Mouse (Mus musculus): ENCODE measurements around the gene Ets2.

Ets2 gene

GRCm38 (mm10) chr16:95701802-95702561 is at the start of gene Ets2:
TSS of gene Ets2 (plus strand) at chr16:95702075.
- peak; percentile 70 to 80 for DNase-seq (ENCODE audit: low spot score in 2 of 2)

GRCm38 (mm10) chr16:95654204-95654611 is 47.7 kb upstream of the Ets2 start:
- no peak for DNase-seq (ENCODE audit: low spot score in 2 of 2)

DNA sequence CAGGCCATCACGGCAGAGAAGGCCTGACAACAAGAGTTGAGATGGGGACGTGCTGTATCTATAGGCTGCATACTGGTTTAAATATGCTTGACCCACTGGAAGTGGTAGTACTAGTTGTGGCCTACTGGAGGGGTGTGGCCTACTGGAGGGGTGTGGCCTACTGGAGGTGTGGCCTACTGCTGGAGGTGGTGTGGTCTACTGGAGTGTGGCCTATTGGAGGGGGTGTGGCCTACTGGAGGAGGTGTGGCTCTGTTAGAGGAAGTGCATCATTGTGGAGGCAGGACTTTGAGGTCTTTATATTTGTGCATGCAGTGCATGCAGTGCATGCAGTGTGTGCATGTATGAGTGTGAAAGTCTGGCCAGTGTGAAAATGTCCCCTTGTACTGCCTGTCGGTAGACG is 45.3 kb upstream of the Ets2 start:
- DNase-seq (ENCODE audit: low spot score in 2 of 2), result no peak

DNA sequence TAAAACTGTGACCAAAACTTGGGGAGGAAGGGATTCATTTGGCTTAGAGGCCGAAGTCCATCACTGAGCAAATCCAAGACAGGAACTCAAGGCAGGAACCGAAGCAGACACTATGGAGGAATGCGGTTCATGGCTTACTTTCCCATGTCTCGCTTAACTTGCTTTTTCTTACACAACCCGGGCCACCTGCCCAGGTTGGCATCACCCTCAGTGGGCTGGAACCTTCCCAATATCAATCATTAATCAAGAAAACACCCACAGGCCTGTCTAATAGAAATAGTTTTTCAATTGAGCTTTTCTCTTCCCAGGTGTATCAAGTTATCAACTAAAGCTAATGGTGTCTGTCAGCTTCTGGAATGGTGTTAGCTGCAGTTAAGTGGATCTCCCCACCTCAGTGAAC is 44.7 kb upstream of the Ets2 start:
- DNase-seq (ENCODE audit: low spot score in 2 of 2), result no peak

DNA sequence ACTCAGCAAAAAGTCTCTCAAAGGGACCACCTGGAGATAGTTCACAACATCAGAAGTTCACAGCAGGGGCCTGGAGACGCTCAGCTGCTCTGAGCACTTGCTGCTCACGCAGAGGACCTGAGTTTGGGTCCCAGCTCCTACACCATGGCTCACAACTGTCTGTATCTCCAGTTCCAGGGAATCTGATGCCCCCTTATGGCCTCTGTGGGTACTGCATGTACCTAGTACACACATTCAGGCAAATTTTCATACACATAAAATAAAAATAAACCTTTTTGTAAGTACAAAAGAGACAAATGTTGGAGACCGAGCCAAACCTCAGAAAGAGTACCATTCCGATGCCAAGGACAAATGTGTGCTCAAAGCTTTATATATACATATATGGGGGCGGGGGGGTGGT is 44.1 kb upstream of the Ets2 start:
- DNase-seq (ENCODE audit: low spot score in 2 of 2), result no peak

GRCm38 (mm10) chr16:95658836-95659430 is 42.9 kb upstream of the Ets2 start:
- DNase-seq (ENCODE audit: low spot score in 2 of 2), result peak; percentile 49 to 65

DNA sequence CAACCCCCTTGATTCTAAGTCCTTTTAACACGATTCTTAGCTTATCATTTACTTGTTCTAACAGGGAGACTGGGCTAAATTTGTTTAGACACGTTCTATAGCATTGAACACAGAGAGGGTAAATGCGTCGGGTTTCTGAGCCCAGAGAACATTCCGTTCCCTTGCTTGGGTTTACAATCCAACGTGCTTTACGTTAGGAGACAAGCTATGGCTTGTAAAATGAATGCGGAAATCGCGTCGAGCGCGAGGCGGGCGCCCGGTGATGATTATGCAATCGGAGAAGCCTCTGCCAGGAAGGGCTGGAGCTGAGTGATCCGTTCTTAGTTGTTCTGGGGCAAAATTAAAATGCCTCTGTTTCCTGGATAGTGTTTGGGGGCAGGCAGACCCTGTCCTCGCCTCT is 42.4 kb upstream of the Ets2 start:
- DNase-seq (ENCODE audit: low spot score in 2 of 2), result no peak

GRCm38 (mm10) chr16:95660909-95661308 is 41.0 kb upstream of the Ets2 start:
- DNase-seq (ENCODE audit: low spot score in 2 of 2), result no peak

- DNase-seq (ENCODE audit: low spot score in 2 of 2), result no peak
These were observed 36.3 kb upstream of the Ets2 start for GRCm38 (mm10) chr16:95665472-95666131.

DNA sequence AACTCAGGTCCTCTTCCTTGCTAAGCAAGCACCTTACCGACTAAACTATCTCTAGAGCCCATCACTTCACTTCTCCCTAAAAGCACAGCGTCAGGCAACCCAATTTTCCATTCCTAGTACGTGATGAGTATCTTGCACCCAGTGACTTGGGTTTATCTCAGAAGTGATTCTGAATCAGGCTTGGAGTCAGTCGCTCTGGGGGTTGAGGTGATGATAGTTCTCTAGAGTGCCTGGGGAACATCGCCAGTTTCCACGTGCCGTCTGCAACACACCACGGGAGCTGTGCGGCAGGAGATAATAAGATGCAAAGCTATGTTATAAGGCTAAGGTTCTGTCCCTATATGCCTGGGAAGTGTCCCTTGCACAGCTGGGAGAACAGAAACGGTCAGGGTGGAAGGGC is 35.6 kb upstream of the Ets2 start:
- no peak for DNase-seq (ENCODE audit: low spot score in 2 of 2)

DNA sequence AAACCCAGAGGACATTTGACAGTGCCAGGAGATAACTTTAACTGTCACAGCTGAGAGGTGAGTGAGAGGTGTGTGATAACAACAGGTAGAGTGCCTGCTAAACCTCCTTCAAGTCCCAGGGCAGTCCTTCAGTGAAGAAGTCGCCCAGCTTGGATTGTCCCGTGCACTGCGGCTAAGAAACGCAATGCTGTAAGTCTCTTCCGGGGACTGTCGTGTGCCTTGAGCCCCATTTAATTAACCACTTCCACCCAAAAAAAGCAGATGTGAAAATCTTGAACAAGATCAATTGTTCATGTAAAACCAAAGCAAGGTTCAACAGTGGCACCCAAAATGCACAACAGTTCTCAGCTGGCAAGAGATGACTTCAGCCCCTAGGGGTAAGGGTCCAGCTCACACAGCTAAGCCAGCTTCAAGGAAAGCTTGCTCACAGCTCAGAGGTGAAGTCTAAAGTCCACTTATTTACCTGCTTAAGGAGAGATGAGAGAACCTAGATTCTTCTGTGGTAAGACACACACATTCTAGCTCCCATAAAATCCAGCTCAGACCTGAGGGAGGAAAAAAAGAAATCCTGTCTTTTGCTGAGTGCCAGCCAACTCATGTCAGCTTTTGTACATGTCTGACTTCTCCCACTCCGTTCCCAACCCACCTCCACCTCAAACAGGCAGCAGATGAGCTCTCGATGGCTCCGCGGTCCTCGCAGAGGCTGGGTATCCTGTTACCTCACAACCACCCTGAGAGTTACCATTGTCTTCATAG is 34.3 kb upstream of the Ets2 start:
- DNase-seq (ENCODE audit: low spot score in 2 of 2), result no peak

DNA sequence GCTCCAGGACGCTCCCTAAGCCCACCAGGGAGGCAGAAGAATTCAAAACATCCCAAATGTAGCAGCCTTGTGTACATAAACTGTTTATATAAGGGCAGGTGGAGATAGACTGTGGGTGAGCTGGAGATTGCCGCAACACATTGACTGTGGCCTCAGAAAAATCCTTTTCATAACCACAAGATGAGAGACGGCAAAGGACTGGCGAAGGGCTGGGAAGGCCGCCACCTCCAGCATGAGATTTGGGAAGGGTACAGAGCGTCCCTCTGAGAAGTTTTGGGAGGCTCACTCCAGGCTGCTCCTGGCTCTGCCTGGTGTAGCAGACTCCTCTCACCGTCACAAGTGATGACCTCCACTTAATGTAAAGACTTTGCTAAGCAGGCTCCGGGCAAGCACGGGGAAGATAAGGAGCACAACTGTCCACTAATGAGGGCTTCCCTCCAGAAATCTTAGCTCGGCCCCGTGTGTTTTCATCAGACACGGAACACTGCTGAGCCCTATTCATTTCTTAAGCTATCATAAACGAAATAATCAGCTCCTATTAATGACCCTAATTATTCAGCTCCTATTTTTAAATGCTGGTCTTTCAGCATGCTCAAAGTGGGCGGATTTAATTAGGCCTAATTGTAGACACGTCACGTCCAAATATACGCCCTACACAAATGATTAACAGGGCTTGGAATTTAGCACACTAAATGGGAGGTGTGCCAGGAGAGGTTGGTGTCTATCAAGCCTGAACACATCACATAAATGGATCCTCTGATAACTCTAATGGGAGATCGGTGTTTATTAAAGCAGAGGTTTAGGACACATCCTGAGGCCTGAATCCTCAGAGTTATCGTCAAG is 33.5 kb upstream of the Ets2 start:
- no peak for DNase-seq (ENCODE audit: low spot score in 2 of 2)

GRCm38 (mm10) chr16:95674452-95674921 is 27.4 kb upstream of the Ets2 start:
- DNase-seq (ENCODE audit: low spot score in 2 of 2), result no peak

DNA sequence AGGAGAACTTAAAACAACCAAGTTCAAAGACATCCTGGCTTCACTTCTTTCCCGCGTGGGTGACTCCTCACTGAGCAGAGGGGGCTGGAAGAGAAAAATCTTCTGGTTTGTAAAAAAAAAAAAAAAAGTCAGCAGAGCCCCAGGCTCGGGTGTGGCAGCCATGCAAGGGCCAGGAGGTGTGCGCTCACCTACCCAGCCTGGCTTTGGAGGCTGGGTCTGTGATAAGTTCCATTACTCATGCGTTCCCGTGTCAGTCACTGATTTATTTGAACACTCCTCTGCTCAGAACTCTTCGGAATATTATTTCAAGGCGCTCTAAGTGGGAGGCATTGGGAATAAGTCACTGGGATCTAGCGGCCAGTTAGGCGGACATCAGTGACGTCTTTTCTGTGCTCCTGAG is 26.7 kb upstream of the Ets2 start:
- DNase-seq (ENCODE audit: low spot score in 2 of 2), result no peak

DNA sequence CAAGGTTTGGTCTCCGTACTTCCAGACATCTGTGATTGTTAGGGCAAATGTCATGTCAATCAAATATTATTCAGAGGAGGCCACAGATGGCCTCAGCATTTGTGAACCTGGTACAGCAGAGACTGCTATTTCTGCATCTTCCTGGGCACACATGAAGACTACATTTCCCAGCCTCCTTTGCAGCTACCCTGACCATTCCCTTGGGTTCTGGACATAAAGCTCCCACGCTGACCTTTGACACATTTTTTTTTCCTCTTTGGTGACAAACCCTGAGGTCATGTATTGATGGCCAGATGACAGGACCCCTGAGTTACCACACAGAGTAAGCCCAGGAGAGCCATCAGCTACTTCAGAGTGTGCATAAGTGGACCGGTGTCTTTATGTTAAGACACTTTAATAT is 25.2 kb upstream of the Ets2 start:
- DNase-seq (ENCODE audit: low spot score in 2 of 2), result no peak

DNA sequence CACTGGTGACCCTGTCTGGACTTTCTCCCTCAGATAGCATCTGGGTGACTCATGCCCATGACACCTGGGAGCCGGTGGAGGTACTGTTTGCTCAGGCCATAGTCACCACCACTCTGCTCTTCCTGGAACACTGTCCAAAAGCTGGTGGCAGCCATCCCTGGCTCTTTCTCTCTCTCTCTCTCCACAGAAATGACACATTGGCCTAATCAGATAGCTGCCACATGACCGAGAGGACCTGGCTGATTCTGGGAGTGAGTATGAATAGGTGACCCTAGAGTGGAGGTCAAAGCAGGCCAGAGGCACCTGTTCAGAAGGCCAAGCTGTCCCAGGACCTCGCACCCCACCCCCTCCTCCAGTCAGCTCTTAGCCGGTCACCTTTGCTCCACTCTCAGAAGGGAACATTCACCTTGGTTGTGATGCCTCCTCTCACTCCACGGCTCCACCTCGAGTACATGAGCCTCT is 19.4 kb upstream of the Ets2 start:
- no peak for DNase-seq (ENCODE audit: low spot score in 2 of 2)

- no peak for DNase-seq (ENCODE audit: low spot score in 2 of 2)
These were observed 16.1 kb upstream of the Ets2 start for GRCm38 (mm10) chr16:95685807-95686206.

DNA sequence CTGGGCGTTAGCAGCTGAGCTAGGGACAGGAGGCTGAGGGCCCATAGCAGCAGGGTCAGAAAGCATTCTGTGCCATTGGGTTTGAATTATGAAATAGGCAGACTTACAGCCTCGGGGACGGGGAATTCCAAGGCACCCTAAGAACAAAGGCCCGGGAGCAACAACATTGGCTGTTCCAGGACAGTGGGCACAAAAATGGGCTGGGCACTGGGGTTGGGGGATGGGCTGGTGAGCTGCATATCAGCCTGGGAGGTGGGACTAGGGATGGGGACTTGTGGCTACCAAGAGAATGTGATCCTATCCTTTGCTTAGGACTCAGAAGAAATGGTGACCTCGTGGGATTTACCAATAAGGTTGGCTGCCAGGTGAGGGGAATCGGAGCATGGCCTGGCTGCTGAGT is 15.6 kb upstream of the Ets2 start:
- no peak for DNase-seq (ENCODE audit: low spot score in 2 of 2)

DNA sequence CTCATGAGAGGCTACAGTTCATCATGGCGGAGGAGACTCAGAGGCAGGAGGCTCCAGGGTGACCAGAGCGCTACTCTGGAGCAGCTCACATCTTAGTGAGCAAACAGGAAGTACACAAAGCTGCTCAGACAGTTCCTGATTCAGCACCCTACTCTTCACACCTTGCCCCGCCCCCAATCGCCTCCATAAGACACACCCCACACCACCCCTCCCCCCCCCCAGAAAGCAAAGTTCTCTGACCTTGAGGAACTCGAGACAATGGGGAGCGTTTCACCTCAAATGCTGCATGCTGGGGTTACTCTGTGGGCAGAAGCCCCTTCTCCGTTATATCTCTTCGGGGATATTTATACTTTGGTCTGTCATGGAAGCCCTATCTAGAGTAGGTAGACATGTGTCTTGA is 15.0 kb upstream of the Ets2 start:
- DNase-seq (ENCODE audit: low spot score in 2 of 2), result no peak

DNA sequence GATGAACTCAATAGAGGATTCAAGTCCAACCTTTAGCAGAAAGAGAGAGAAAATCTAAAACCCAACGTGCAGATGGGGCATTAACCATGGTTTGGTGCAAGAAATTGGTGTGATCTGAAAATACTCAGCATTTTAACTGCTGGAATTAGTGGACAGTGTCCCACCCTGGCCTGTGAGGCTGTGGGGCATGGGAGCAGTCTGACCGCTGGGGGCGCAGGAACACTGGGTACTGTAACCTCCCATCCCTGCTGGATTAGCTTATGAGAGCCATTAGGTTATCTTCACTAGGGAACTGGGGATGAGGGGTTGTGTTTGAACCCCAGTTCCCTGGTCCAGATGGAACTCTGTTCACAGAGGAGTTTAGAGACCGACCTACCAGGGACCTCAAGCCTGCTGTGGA is 13.9 kb upstream of the Ets2 start:
- DNase-seq (ENCODE audit: low spot score in 2 of 2), result no peak

- no peak for DNase-seq (ENCODE audit: low spot score in 2 of 2)
These were observed 5.3 kb upstream of the Ets2 start for GRCm38 (mm10) chr16:95696599-95696998.
